Mouse (Mus musculus): ENCODE results near the gene Necab2. TPM values are rescaled to one million over a fixed set of nuclear protein-coding genes. Genes with fewer than 3 reads are reported as not detected.
A peak's percentile ranks its signal among the peaks of the same experiment; 100 is the strongest.

Necab2 gene
- 16.3 and 17.0 TPM in 2 replicates for polyA plus RNA-seq (2016; fragmentation: Nextera tagmentation; extraction: Ambion mirVana)

- Histone ChIP-seq H3K4me1 (peaks cover 33% of the 10 kb centered on the region), H3K27me3 (ENCODE audit: low read depth, poor library complexity, severe bottlenecking) (peaks cover 73% of the 10 kb centered on the region), H3K27ac (replicated peaks) (peak within 1 kb of the TSS; percentile 92), H3K9me3 (replicated peaks) (no peaks in the 10 kb centered on the region), H3K36me3 (peaks cover 6% of the 10 kb centered on the region), H3K4me3 (peak within 1 kb of the TSS; percentile 82)
- peak; percentile 93 for DNase-seq (ENCODE audit: low spot score)
- WGBS: 3% methylated on average over 50 of the region's 52 CpGs
Observed at GRCm38 (mm10) chr8:119446211-119446989, at the start of gene Necab2. Gene Necab2, plus strand, starts transcription at chr8:119446719.

- Histone ChIP-seq H3K9me3 (replicated peaks) (no peaks in the 10 kb centered on the region), H3K4me3 (no peak overlapping the region), H3K27me3 (ENCODE audit: low read depth, poor library complexity, severe bottlenecking) (no peaks in the 10 kb centered on the region), H3K27ac (replicated peaks) (no peak overlapping the region), H3K4me1 (peaks cover 28% of the 10 kb centered on the region), H3K36me3 (no peaks in the 10 kb centered on the region; the same call in 1 of the 2 replicates)
- 78% methylated on average over 9 of the region's 9 CpGs for WGBS
- no peak for DNase-seq (ENCODE audit: low spot score)
Observed at GRCm38 (mm10) chr8:119398558-119398957, 48.0 kb upstream of the Necab2 start.

- DNase-seq (ENCODE audit: low spot score): no peak
- Histone ChIP-seq H3K27me3 (ENCODE audit: low read depth, poor library complexity, severe bottlenecking) (no peaks in the 10 kb centered on the region), H3K36me3 (no peaks in the 10 kb centered on the region; the same call in 1 of the 2 replicates), H3K4me3 (no peak overlapping the region), H3K27ac (replicated peaks) (no peak overlapping the region), H3K9me3 (replicated peaks) (no peaks in the 10 kb centered on the region), H3K4me1 (peaks cover 24% of the 10 kb centered on the region)
- 78% methylated on average over 6 of the region's 6 CpGs for WGBS
Observed at GRCm38 (mm10) chr8:119399255-119399654, 47.3 kb upstream of the Necab2 start.

- Histone ChIP-seq H3K4me1 (peaks cover 19% of the 10 kb centered on the region), H3K36me3 (peaks cover 9% of the 10 kb centered on the region), H3K27ac (replicated peaks) (no peak overlapping the region), H3K4me3 (no peak overlapping the region), H3K27me3 (ENCODE audit: low read depth, poor library complexity, severe bottlenecking) (no peaks in the 10 kb centered on the region), H3K9me3 (replicated peaks) (no peaks in the 10 kb centered on the region)
- 87% methylated on average over 9 of the region's 9 CpGs for WGBS
- DNase-seq (ENCODE audit: low spot score): no peak
Observed at GRCm38 (mm10) chr8:119400122-119400671, 46.3 kb upstream of the Necab2 start.

- H3K36me3 ChIP-seq: peaks cover 11% of the 10 kb centered on the region
- 90% methylated on average over 3 of the region's 3 CpGs for WGBS
- DNase-seq (ENCODE audit: low spot score): no peak
- no peaks in the 10 kb centered on the region for H3K9me3 ChIP-seq (replicated peaks)
- no peak overlapping the region for H3K4me3 ChIP-seq
- H3K27me3 ChIP-seq (ENCODE audit: low read depth, poor library complexity, severe bottlenecking): no peaks in the 10 kb centered on the region
- no peak overlapping the region for H3K27ac ChIP-seq (replicated peaks)
- peaks cover 12% of the 10 kb centered on the region for H3K4me1 ChIP-seq
Observed at GRCm38 (mm10) chr8:119400904-119401303, 45.6 kb upstream of the Necab2 start.

GRCm38 (mm10) chr8:119403912-119404311 is 42.6 kb upstream of the Necab2 start:
- Histone ChIP-seq H3K9me3 (replicated peaks) (no peaks in the 10 kb centered on the region), H3K4me3 (no peak overlapping the region), H3K27ac (replicated peaks) (no peak overlapping the region), H3K4me1 (peaks cover 5% of the 10 kb centered on the region; the same call in 1 of the 2 replicates), H3K27me3 (ENCODE audit: low read depth, poor library complexity, severe bottlenecking) (no peaks in the 10 kb centered on the region), H3K36me3 (peaks cover 28% of the 10 kb centered on the region)
- no peak for DNase-seq (ENCODE audit: low spot score)
- 75% methylated on average over 10 of the region's 10 CpGs for WGBS

GRCm38 (mm10) chr8:119404648-119405047 is 41.9 kb upstream of the Necab2 start:
- 95% methylated on average over 5 of the region's 5 CpGs for WGBS
- DNase-seq (ENCODE audit: low spot score): no peak
- H3K27me3 ChIP-seq (ENCODE audit: low read depth, poor library complexity, severe bottlenecking): no peaks in the 10 kb centered on the region
- no peak overlapping the region for H3K27ac ChIP-seq (replicated peaks)
- no peak overlapping the region for H3K4me3 ChIP-seq
- peaks cover 35% of the 10 kb centered on the region for H3K36me3 ChIP-seq
- no peaks in the 10 kb centered on the region for H3K9me3 ChIP-seq (replicated peaks)
- H3K4me1 ChIP-seq: no peaks in the 10 kb centered on the region

- Histone ChIP-seq H3K9me3 (replicated peaks) (no peaks in the 10 kb centered on the region), H3K27ac (replicated peaks) (no peak overlapping the region), H3K27me3 (ENCODE audit: low read depth, poor library complexity, severe bottlenecking) (peaks cover 5% of the 10 kb centered on the region), H3K4me1 (peaks cover 7% of the 10 kb centered on the region), H3K36me3 (peaks cover 52% of the 10 kb centered on the region), H3K4me3 (no peak overlapping the region)
- no peak for DNase-seq (ENCODE audit: low spot score)
- 94% methylated on average over 8 of the region's 8 CpGs for WGBS
Observed at GRCm38 (mm10) chr8:119408311-119408710, 38.2 kb upstream of the Necab2 start.

GRCm38 (mm10) chr8:119412037-119412734 is 34.3 kb upstream of the Necab2 start:
- Histone ChIP-seq H3K27ac (replicated peaks) (no peak overlapping the region), H3K9me3 (replicated peaks) (no peaks in the 10 kb centered on the region), H3K4me3 (0 out of 2 replicates have a peak overlapping the region, but pooled peaks have one; percentile 37), H3K4me1 (peaks cover 14% of the 10 kb centered on the region), H3K27me3 (ENCODE audit: low read depth, poor library complexity, severe bottlenecking) (peaks cover 35% of the 10 kb centered on the region), H3K36me3 (peaks cover 41% of the 10 kb centered on the region)
- 62% methylated on average over 10 of the region's 10 CpGs for WGBS
- no peak for DNase-seq (ENCODE audit: low spot score)

GRCm38 (mm10) chr8:119412735-119413498 is 33.6 kb upstream of the Necab2 start:
- Histone ChIP-seq H3K27ac (replicated peaks) (peak overlapping the region; percentile 63; the same call in 1 of the 2 replicates), H3K27me3 (ENCODE audit: low read depth, poor library complexity, severe bottlenecking) (peaks cover 42% of the 10 kb centered on the region), H3K36me3 (peaks cover 34% of the 10 kb centered on the region), H3K4me1 (peaks cover 14% of the 10 kb centered on the region), H3K4me3 (peak overlapping the region; percentile 37), H3K9me3 (replicated peaks) (no peaks in the 10 kb centered on the region)
- WGBS: 12% methylated on average over 18 of the region's 18 CpGs
- peak; percentile 81 for DNase-seq (ENCODE audit: low spot score)

- no peak overlapping the region for H3K4me3 ChIP-seq
- H3K36me3 ChIP-seq: peaks cover 27% of the 10 kb centered on the region
- peaks cover 42% of the 10 kb centered on the region for H3K27me3 ChIP-seq (ENCODE audit: low read depth, poor library complexity, severe bottlenecking)
- H3K9me3 ChIP-seq (replicated peaks): no peaks in the 10 kb centered on the region
- no peak overlapping the region for H3K27ac ChIP-seq (replicated peaks)
- DNase-seq (ENCODE audit: low spot score): no peak
- 84% methylated on average over 10 of the region's 10 CpGs for WGBS
- peaks cover 14% of the 10 kb centered on the region for H3K4me1 ChIP-seq
Observed at GRCm38 (mm10) chr8:119413605-119414004, 32.9 kb upstream of the Necab2 start.

- peaks cover 32% of the 10 kb centered on the region for H3K4me1 ChIP-seq
- no peak overlapping the region for H3K4me3 ChIP-seq
- 86% methylated on average over 7 of the region's 7 CpGs for WGBS
Observed at GRCm38 (mm10) chr8:119420318-119420717, 26.2 kb upstream of the Necab2 start.

More at GRCm38 (mm10) chr8:119420318-119420717, 26.2 kb upstream of the Necab2 start:
- H3K36me3 ChIP-seq: no peaks in the 10 kb centered on the region
- H3K27me3 ChIP-seq (ENCODE audit: low read depth, poor library complexity, severe bottlenecking): peaks cover 17% of the 10 kb centered on the region
- no peak overlapping the region for H3K27ac ChIP-seq (replicated peaks)
- DNase-seq (ENCODE audit: low spot score): no peak
- H3K9me3 ChIP-seq (replicated peaks): no peaks in the 10 kb centered on the region
